Mouse (Mus musculus): ENCODE results near the gene Gm10644. TPM values are rescaled to one million over a fixed set of nuclear protein-coding genes. Genes with fewer than 3 reads are reported as not detected.

The Gm10644 gene
- polyA plus RNA-seq, 1 experiment from 2014 or later = 0.77 TPM

DNA sequence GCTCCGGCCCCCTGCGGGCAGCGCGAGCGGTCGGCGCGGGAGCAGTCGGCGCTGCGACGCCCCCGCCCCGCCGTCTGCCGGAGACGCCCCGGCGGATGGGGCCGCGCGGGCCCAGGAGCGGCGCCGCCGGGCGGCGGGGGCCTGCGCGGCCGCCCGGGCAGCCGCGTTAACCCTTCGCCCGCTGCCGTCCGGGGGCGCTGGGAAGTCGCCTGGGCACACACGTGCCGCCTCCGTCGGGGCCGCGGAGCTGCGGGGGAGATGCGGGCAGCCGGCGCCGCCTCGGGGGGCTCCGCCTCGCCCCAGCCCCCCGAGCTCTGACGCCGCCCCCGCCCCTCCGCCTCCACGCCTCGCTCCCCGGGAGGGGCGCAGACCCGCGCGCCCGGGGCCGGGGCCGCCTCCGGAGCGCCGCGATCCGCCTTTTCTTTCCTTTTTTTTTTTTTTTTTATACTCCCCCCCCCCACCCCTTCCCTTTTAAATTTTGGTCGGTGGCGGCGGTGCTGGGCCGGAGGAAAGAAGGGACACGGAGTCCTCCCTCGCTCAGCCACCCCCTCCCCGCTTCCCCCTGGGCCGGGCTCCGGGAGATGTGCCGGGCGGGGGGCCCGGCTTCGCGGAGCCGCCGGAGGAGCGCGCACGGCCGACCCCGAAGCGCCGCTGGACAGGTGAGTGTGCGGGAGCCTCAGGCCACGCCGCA lies 54.6 kb downstream of the Gm10644 start:
- 1% methylated on average over 71 of the region's 100 CpGs for WGBS
- H3K9me3 ChIP-seq = no peaks in the 10 kb centered on the region
- 0 out of 2 replicates have a peak, but pooled peaks have one; percentile 0 for ATAC-seq (ENCODE audit: low read depth)
- H3K36me3 ChIP-seq = 0 out of 2 replicates have a peak, but pooled peaks cover under 1% of the 10 kb centered on the region
- H3K4me1 ChIP-seq (replicated peaks) = peaks cover 63% of the 10 kb centered on the region
- peak overlapping the region; percentile 80 for H3K4me2 ChIP-seq
- H3K27me3 ChIP-seq = peaks cover 4% of the 10 kb centered on the region
- peak overlapping the region; percentile 99 for H3K27ac ChIP-seq (replicated peaks)
- H3K9ac ChIP-seq = peak overlapping the region; percentile 98
- H3K4me3 ChIP-seq = peak overlapping the region; percentile 93

DNA sequence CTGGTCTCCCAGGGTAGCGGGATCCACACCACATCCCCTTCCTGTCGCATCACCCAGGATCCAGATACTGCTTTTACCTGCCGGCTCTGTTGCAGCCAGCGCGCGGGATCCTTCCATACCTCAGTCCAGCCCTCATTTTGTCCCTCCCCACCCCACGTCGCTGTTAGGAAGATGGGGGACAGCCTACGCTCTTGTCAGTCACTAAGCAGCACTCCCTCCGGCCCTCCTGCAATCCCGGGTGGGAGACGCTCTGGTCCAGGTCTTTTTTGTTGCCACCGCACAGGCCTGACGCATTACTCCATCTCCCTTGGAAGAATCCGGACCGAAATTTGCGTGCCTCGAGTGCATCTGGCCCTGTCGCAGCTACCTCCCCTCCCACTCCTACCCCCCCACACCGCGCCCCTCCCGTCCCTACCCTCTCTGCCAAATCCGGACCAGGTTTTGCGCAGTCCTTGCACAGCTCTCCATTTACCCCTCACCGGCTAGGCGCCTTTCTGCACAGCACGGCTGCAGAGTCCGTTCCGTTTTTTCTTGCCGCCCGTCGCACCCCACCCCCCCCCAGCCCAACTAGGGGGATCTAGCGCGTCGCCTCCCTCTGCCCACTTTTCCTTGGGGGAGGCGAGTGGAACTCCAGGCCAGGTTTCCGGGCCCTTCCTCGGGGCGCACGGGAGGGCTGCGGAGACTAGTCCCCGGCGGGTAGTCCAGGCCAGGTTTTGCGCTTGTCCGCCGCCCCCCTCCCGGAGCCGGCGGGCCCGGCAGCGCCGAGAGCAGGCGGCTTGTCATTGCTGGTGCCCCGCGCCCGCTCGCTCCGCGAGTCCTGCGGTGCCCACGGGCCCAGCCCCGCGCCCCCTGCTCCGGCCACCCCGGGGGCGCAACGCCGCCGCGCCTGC lies 55.4 kb downstream of the Gm10644 start, which contains the start of gene Adgrl1:
Adgrl1 (plus strand) TSS at position 743 of the 890 bp plus-strand sequence.
- WGBS = under 1% methylated on average over 57 of the region's 70 CpGs
- Histone ChIP-seq H3K9ac (peak within 1 kb of the TSS; percentile 98), H3K4me1 (replicated peaks) (peaks cover 55% of the 10 kb centered on the region), H3K36me3 (no peaks in the 10 kb centered on the region), H3K9me3 (no peaks in the 10 kb centered on the region), H3K27me3 (peaks cover 12% of the 10 kb centered on the region), H3K4me3 (peak within 1 kb of the TSS; percentile 93), H3K27ac (replicated peaks) (peak within 1 kb of the TSS; percentile 99), H3K4me2 (peak within 1 kb of the TSS; percentile 80)
- peak; percentile 91 for ATAC-seq (ENCODE audit: low read depth)

DNA sequence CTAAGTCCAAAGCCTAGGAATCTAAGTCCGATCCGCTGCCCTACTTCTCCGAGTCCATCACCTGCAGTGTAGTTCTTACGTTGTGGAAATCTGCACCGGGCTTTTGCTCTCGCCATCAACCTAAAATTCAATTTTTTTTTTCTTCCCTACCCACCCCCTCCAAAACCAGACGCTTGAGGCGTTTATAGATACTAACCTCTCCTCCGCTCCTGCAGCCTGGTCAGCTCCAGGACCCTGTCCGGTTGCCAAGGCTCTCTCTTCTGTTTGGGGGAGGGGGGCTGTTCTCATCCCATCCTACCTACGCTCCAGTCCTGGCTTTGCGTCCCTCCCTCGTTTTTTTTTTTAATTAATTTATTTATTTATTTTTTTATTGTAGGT lies 56.0 kb downstream of the Gm10644 start:
- ATAC-seq (ENCODE audit: low read depth) = peak; percentile 6
- peak overlapping the region; percentile 93 for H3K4me3 ChIP-seq
- no peaks in the 10 kb centered on the region for H3K9me3 ChIP-seq
- H3K9ac ChIP-seq = peak overlapping the region; percentile 98
- under 1% methylated on average over 13 of the region's 13 CpGs for WGBS
- peak overlapping the region; percentile 99 for H3K27ac ChIP-seq (replicated peaks)
- H3K4me2 ChIP-seq = peak overlapping the region; percentile 80
- H3K27me3 ChIP-seq = peaks cover 17% of the 10 kb centered on the region
- no peaks in the 10 kb centered on the region for H3K36me3 ChIP-seq
- peaks cover 50% of the 10 kb centered on the region for H3K4me1 ChIP-seq (replicated peaks)

DNA sequence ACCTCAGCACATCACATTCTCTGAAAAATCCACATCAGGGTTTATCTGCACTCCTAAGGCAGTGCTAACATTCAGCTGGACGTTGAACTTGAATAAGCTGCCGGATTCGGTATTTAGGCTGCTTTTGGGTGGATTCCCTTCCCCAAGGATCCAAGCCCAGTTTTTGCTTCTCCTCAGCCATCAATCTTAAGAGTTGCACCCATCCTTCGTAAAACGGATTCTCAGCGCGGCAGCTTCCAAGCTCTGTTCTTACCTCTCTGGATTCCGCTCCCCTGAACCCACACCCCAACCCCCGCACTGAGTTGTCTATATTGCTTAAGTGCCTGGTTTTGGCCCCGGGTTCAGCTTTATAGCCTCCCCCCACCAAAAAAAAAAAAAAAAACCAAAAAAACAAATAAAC lies 56.5 kb downstream of the Gm10644 start:
- Histone ChIP-seq H3K4me2 (peak overlapping the region; percentile 80), H3K9ac (peak overlapping the region; percentile 98), H3K36me3 (no peaks in the 10 kb centered on the region), H3K27ac (replicated peaks) (peak overlapping the region; percentile 99), H3K4me3 (peak overlapping the region; percentile 93), H3K4me1 (replicated peaks) (peaks cover 44% of the 10 kb centered on the region), H3K27me3 (peaks cover 17% of the 10 kb centered on the region), H3K9me3 (no peaks in the 10 kb centered on the region)
- WGBS = 2% methylated on average over 10 of the region's 10 CpGs
- no peak for ATAC-seq (ENCODE audit: low read depth)

DNA sequence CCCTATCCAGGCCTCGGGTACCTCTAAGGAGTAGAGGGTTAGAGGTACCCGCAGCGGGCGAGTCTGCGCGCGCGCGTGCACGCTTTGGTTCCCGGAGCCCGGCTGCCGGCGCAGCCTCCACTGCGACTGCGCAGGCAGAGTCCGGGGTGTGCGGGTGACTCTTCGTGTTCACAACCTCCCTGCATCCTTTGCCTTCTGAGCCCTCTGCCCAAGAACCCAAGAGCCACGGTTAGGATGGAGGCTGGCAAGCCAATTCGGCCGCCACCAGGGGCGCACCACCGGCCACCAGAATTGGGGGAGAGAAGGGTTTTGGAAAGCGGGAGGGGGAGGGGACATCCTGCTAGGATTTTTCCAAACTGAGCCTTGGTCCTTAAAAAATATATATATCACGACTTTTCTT lies 57.8 kb downstream of the Gm10644 start:
- Histone ChIP-seq H3K9ac (peak overlapping the region; percentile 62), H3K4me2 (peak overlapping the region; percentile 80), H3K36me3 (no peaks in the 10 kb centered on the region), H3K27me3 (peaks cover 24% of the 10 kb centered on the region), H3K27ac (replicated peaks) (0 out of 2 replicates have a peak overlapping the region, but pooled peaks have one; percentile 13), H3K4me3 (peak overlapping the region; percentile 26), H3K9me3 (no peaks in the 10 kb centered on the region), H3K4me1 (replicated peaks) (peaks cover 32% of the 10 kb centered on the region)
- under 1% methylated on average over 26 of the region's 26 CpGs for WGBS
- no peak for ATAC-seq (ENCODE audit: low read depth)

DNA sequence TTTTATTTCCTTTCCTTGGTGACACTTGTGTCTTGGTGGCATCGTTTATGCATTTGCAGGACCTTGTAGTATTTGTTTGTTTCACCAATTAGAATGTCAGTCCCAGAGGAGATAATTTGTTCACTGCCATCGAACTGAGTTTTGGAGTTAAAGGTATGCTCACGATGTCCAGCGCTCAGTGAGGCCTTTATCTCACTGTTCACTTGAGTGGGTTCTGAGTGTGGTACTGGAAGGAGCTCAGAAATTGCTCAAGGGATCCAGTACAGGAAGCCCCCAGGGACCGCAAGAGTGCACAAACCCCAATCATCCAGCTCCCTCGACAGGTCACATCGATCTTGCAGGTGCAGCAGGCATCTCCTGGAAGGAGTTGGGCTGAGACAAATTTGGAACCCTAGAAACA lies 58.5 kb downstream of the Gm10644 start:
- H3K9ac ChIP-seq = no peak overlapping the region
- ATAC-seq (ENCODE audit: low read depth) = no peak
- H3K4me2 ChIP-seq = peak overlapping the region; percentile 80; the same call in 1 of the 2 replicates
- H3K36me3 ChIP-seq = no peaks in the 10 kb centered on the region
- H3K4me1 ChIP-seq (replicated peaks) = peaks cover 25% of the 10 kb centered on the region
- H3K27me3 ChIP-seq = peaks cover 28% of the 10 kb centered on the region
- H3K9me3 ChIP-seq = no peaks in the 10 kb centered on the region
- H3K27ac ChIP-seq (replicated peaks) = no peak overlapping the region
- H3K4me3 ChIP-seq = no peak overlapping the region
- WGBS = 84% methylated on average over 7 of the region's 7 CpGs

DNA sequence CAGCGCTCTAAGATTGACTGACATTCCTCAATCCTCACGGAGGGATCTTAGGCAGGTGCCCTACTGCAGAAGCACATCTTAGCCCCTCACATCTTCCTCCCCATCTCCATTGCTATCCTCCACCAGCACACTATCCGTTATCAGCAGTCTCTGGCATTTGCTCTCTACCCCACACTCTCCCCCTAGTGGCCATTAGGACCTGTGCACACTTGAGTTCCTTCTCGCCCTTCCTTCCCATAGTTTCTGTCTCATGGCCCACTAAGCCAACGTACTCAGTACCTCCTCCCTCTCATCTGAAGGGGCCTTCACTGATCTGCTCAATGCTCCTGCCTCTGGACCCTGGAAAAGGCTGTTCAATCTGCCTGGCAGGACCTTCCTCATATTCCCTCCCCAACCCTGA lies 59.1 kb downstream of the Gm10644 start:
- no peak overlapping the region for H3K27ac ChIP-seq (replicated peaks)
- H3K9ac ChIP-seq = no peak overlapping the region
- peaks cover 28% of the 10 kb centered on the region for H3K27me3 ChIP-seq
- no peak overlapping the region for H3K4me2 ChIP-seq
- H3K9me3 ChIP-seq = no peaks in the 10 kb centered on the region
- H3K36me3 ChIP-seq = no peaks in the 10 kb centered on the region
- no peak for ATAC-seq (ENCODE audit: low read depth)
- WGBS = 6% methylated on average over 5 of the region's 5 CpGs
- H3K4me1 ChIP-seq (replicated peaks) = peaks cover 25% of the 10 kb centered on the region
- H3K4me3 ChIP-seq = no peak overlapping the region

DNA sequence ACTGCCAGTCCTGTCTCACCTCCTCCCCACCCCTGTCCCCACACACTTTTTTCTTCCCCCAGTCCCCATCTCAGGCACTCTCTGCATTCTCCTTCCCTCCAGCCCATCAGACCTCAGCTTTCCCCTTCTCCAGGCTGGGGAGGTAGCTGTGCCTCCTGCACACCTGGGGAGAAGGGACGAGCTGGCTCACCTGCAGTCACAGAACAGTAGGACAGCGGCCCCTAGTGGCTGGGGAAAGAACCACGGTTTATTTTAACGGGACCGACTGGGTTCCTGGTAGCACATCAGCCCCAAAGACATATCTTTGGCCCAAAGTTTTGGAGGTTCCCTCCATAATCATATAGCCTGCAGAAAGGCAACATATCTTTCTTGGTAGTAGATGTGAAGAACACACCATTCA lies 61.1 kb downstream of the Gm10644 start:
- H3K27ac ChIP-seq (replicated peaks) = no peak overlapping the region
- no peaks in the 10 kb centered on the region for H3K9me3 ChIP-seq
- under 1% methylated on average over 5 of the region's 5 CpGs for WGBS
- no peak overlapping the region for H3K9ac ChIP-seq
- H3K27me3 ChIP-seq = peaks cover 28% of the 10 kb centered on the region
- H3K36me3 ChIP-seq = no peaks in the 10 kb centered on the region
- no peak for ATAC-seq (ENCODE audit: low read depth)
- no peak overlapping the region for H3K4me2 ChIP-seq
- H3K4me1 ChIP-seq (replicated peaks) = peaks cover 25% of the 10 kb centered on the region
- no peak overlapping the region for H3K4me3 ChIP-seq

DNA sequence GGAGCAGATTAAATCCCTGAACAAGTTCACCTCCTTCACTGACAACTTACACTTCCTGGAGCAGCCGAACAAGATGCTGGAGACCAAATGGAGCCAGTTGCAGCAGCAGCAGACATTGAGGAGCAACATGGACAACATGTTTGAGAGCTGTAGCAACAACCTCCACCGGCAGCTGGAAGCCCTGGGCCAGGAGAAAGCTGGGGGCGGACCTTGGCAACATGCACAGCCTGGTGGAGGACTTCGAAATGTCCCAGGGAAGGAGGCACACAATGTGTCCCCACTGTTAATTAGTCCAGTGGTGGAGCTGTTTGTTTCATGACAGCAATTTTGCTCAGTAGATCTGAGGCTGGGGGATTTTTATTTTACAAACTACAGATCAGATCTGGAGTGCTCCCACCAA lies 62.9 kb downstream of the Gm10644 start:
- no peak for ATAC-seq (ENCODE audit: low read depth)
- no peak overlapping the region for H3K27ac ChIP-seq (replicated peaks)
- no peak overlapping the region for H3K4me3 ChIP-seq
- peaks cover 7% of the 10 kb centered on the region for H3K4me1 ChIP-seq (replicated peaks)
- H3K9me3 ChIP-seq = no peaks in the 10 kb centered on the region
- no peaks in the 10 kb centered on the region for H3K36me3 ChIP-seq
- H3K4me2 ChIP-seq = no peak overlapping the region
- H3K9ac ChIP-seq = no peak overlapping the region
- 66% methylated on average over 4 of the region's 4 CpGs for WGBS
- peaks cover 28% of the 10 kb centered on the region for H3K27me3 ChIP-seq

DNA sequence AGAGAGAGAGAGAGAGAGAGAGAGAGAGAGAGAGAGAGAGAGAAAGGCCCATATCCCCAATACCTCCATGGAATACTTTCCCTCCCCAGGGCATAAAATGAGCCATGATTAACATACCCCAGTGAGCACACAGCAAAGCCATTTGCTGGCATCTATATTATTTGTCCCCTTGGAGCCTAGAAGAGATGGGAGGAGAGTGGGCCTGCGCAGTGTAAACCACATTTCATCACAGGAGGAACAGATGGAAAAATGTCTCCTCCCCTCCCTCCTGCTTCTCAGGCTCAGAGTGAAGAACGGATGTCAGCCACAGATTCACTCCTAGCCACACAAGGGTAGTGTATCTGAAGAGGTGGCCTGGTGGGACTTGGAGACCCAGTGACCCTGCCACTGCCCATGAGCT lies 66.6 kb downstream of the Gm10644 start:
- 52% methylated on average over 2 of the region's 2 CpGs for WGBS

More for the DNA sequence above, 66.6 kb downstream of the Gm10644 start:
- Histone ChIP-seq H3K9me3 (no peaks in the 10 kb centered on the region), H3K27ac (replicated peaks) (peak overlapping the region; percentile 46), H3K4me1 (replicated peaks) (no peaks in the 10 kb centered on the region), H3K4me2 (no peak overlapping the region), H3K9ac (no peak overlapping the region; the same call in 1 of the 2 replicates), H3K27me3 (peaks cover 11% of the 10 kb centered on the region), H3K4me3 (no peak overlapping the region), H3K36me3 (no peaks in the 10 kb centered on the region)
- ATAC-seq (ENCODE audit: low read depth) = peak; percentile 27; the same call in 1 of the 2 replicates
